Mouse (Mus musculus): ENCODE measurements around the gene Gapdhs.

GRCm38 (mm10) chr7:30683425-30683824, 60.1 kb downstream of the Gapdhs start:
- TF ChIP-seq CTCF (IDR thresholded peaks at IDR 0.05; ENCODE audit: borderline replicate concordance, extremely low read depth, insufficient read depth, insufficient read length) (no peak), POLR2A (IDR thresholded peaks at IDR 0.05; ENCODE audit: borderline replicate concordance, extremely low read depth, insufficient read depth, insufficient read length, poor library complexity, severe bottlenecking) (no peak)

Measured in brain, embryonic 14.5 days (tissue).